Mouse (Mus musculus) frontal cortex, postnatal 10 days (tissue): ENCODE results near the gene Prpf31.

Source experiments
- DNase-seq, 2 experiments: peaks; one replicate each; pipeline ENCODE4 v3.0.0; 2022; ENCODE audit warnings: low spot score in 2 of 2, mixed read lengths in 1 of 2

Gene Prpf31

GRCm38 (mm10) chr7:3685400-3686187 lies 55.8 kb downstream of the Prpf31 start:
- no peak for DNase-seq

GRCm38 (mm10) chr7:3691919-3692318 lies 62.1 kb downstream of the Prpf31 start:
- DNase-seq = no peak
